Mouse (Mus musculus) layer of hippocampus, postnatal 36 days (tissue): ENCODE data around the gene Stxbp4. TPM values are rescaled to one million over a fixed set of nuclear protein-coding genes. Genes with fewer than 3 reads are reported as not detected.
A peak's percentile ranks its signal among the peaks of the same experiment; 100 is the strongest.

Source experiments
- DNase-seq, 2 experiments: peaks; one replicate each; pipeline ENCODE4 v3.0.0; 2022
- total RNA-seq, 2 experiments: library from RNA; stranded (reverse); gene quantifications; 2 replicates each; pipeline ENCODE4 v1.2.3; 2021

Gene Stxbp4
- total RNA-seq, 2 experiments from 2014 or later = 14.6 to 15.1 TPM

DNA sequence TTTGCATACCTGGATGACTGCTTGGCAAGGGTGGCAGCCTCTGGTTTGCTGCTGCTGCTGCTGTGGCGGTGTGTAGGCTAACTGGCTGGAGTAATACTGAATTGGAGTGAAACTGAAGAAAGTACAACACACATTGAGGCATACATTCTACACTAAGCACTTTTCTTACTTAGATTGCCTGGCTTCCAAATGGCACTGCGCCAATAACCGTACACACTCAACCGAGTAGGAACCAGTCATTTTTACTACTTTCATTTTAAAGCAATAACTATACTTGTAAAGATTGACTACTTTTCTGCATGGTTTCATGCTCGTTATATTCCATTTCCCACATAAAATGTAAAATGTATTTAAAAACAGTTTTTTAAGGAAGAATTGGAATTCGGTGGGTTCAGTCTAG lies 11.9 kb upstream of the Stxbp4 start:
- DNase-seq = no peak

DNA sequence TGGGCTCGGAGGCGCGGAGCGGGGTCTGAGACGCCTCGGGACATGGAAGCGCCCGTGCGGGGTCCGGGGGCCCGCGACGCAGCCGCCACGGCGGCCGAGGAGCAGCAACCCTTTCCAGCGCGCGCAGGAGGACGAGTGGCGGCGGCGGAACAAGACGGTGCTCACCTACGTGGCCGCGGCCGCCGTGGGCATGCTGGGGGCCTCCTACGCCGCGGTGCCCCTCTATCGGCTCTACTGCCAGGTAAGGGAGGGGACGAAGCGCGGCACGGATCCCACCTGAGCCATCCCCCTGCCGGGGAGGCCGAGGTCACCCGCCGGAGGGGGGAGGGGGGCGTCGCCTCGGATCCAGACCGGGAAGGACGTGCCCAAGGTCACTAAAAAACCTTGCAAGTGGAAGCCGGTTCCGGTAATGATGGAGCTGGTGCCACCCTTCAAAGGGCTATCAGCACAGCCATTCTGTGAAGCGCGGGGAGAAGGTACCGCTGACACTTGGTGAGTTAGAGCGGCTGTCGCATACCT lies 487 bp upstream of the Stxbp4 start:
- peak in 1 of 2 experiments; percentile 39 for DNase-seq

DNA sequence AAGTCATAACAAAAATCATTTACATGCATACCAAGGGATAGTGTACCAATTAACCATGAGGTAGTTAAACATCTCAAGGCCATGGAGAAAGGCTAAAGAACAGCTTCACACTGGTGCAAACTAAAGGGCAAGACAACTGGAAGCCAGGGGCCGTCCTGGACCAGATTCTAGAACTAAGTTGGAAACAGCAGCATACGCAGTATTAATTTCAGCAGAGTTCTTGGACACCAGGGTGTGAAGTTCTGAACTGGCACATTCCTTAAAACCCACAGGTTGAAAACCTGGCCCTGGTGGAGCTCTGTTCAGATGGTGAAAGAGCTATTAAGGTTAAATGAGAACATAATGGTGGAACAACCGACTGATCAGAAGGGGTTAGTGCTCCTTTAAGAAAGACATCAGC lies 3.2 kb downstream of the Stxbp4 start:
- DNase-seq = no peak

DNA sequence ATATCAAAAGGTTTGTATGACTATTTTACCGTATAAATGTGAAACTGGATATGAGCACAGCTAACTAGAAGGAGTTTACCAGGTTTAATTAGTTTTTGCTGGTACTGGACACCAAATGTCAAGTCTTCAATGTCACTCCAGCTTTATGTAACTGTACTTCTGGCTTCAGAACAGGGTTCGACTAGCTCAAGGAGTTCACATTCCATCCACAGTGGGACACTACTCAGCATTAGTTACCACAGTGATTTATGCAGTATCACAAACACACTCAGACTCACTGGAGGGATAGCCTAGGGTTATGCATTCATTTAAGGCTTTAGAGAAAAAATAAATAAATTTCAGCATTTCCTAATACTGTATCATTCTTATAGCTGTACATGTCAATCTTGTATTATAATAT lies 5.4 kb downstream of the Stxbp4 start:
- DNase-seq = no peak

DNA sequence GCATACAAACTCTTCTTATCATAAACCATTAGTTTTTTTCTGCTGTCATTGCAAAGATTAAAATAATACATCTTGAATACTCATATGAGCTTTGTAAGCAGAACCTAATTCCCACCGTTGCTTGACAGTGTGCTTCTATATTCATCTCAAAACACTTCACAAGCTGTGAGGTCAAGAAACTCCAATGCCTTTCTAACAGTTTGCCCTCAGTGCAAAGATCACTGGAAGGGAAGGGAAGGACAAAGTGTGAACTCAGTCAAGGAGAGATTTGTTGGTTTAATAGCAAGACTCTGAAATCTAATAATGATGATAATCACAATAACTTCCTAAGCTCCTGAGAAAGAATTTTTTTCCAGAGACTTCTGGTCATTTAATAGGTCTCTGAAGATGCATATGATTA lies 10.1 kb downstream of the Stxbp4 start:
- no peak for DNase-seq

DNA sequence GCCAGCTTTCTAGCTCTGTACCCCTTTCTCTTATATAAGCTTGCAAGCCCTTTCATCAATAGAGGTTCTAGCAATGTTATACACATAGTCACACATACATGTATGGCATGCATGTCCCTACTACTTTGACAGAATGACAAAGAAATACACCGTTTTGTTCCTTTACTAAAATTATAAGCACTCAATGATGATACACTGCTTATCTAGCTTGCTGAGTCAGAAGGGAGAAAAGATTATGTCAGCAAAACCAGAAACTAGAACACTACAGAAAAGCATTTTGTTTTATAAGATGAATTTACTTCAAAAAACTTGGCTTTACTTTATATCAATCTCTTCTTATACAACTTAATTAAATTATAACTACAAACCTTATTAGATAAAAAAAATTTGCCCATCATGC lies 12.7 kb downstream of the Stxbp4 start:
- DNase-seq = no peak

DNA sequence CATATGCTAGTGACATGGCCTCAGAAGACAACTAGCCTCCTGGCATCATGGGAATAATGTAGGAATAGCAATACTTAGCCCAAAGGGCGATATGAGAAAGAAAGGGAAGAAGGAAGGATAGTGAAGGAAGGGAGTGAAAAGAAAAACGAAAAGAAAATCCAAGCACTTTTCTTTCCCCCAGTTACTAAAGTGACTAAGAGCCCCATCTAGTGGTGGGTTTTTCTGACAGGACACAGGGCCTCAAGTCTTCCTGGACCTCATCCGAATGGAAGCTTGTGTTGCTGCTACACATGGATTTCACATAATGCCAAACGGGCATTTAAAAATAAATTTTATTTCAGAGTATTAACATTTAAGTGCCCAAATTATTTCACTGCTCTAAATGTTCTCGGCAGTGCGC lies 14.4 kb downstream of the Stxbp4 start:
- no peak for DNase-seq

DNA sequence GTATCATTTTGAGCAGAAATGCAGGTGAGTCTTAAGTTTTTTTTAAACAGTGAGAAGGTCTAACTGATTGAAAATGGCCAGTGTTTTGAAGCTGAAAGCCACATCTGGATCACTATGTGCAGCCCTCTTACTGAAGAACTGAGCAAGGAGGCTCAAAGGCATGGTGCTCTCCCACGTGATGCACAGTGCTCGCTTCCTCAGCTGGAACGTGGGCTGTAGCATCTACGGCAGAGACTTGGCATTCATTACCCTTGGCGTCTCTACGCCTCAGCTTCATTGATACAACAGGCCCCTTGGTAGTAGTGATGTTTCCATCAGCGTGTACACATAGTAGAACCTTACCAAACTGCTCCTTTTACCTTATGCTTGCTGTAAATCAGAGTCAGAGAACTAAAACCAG lies 15.4 kb downstream of the Stxbp4 start:
- no peak for DNase-seq

DNA sequence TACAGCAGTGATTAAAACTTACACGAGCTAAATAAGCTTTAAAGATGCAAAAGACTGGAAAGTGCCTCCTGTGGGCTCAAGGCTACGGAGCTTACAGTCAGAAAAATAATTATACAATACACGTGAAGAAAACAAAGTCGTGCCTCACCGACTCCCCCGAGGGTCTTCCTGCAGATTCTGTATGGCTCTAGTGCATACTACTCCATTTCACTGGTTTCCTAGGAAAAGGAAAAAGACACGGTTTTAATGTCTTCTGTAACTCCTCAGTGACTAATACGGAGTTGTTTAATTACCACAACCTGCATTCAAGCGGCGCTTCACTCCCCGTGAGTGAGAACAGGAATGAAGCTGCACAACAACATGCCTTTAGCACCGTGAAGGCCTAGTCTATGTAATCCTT lies 15.8 kb downstream of the Stxbp4 start:
- DNase-seq = no peak

DNA sequence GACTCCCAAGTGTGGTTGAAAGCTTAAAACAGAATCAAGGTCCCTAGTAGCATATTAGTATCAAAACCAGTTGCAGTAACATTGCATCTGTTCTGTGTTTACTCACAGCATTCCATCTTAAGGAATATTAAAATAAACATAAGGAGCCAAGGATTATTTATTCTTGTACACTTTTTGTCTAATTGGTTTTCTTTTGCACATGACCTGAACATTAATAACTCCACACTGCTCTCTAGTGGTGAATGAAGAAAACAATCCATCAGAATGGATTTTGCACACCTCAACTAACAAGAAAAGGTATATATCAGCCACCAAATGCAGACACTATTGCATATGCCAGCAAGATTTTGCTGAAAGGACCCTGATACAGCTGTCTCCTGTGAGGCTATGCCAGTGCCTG lies 21.5 kb downstream of the Stxbp4 start:
- no peak for DNase-seq

DNA sequence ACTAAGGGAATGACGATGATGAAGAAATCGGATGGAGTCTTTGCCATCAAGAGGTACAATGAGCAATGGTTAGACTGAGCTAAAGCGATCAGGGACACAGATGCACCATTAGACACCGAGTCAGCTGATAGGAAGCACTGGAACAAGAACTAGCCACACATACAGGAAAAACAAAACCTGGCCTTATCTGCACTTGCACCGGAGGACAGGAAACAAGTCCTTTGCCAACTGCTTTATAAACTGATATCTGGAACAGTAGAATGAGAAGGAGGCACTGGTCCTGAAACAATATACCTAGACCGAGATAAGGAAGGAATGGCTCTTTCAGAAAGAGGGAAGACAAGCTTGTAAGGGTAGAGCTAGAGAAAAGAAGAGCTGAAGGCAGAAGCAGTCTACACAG lies 23.1 kb downstream of the Stxbp4 start:
- no peak for DNase-seq

DNA sequence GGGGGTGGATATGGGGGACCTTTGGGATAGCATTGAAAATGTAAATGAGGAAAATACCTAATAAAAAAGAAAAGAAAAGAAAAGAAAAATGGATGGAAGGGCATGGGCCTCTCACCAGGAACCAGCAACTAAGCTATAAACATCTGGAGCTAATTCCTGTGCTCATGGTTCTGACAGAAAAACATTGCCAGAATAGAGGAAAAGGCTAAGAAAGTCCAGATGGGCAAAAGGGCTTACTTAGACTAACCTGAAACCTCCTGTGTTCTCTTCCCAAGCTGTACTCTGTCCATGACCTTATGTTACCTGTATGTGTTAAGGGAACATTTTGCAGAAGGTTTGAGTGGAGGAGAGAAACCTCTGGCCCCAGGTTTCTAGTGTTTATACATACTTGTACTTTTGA lies 25.8 kb downstream of the Stxbp4 start:
- DNase-seq = no peak

DNA sequence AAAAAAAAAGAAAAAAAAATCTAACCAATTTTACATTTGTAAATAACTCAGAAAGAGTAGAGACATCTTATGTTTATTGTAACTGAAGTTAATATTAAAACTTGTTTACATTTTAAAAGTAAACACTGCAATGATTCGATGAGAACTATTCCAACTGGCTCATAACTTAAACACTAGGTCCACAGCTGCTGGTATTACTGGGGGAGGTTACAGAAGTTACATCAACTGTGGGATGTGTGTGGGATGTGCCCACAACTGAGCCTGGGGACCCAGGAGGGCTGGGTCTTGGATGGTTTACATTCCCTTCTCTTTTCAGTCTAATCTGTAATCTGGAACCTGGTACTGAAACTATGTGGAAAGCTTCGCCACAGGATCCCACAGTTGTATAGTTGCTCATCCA lies 34.8 kb downstream of the Stxbp4 start:
- DNase-seq = no peak

DNA sequence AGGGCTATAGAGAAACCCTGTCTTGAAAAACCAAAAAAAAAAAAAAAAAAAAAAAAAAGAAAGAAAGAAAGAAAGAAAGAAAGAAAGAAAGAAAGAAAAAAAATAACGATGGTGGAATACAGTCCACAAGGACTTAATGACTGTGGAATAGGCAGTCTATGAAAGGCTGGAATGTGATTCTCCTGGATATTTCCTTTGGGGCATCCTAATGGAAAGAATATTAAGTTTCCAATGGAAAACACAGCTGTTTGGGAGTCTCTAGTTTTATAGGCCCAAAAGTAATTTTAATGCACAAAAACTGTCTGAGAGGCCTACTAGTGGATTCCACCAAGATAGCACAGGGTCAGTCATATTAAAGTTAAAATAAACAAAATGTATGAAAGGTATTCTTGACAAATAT lies 42.1 kb downstream of the Stxbp4 start:
- no peak for DNase-seq

DNA sequence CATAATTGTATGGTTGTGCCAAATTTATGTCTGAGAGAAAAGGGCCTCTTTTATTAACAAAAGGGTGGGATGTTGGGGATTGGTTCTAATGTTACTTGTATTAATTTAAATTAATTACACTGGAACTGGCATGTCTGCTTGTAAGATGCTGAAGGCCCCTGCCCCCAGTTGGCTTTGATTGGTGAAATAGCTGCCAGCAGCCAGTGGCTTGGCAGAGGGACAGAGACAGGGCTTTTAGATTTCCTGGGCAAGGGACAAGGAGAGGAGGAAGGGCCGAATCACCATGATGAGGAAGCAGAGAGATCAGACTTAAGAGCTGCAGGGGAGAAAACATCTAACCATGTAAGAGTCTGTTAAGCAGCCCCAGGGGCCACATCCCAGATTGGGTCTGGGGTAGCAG lies 46.9 kb downstream of the Stxbp4 start:
- peak in 1 of 2 experiments; percentile 37 for DNase-seq

DNA sequence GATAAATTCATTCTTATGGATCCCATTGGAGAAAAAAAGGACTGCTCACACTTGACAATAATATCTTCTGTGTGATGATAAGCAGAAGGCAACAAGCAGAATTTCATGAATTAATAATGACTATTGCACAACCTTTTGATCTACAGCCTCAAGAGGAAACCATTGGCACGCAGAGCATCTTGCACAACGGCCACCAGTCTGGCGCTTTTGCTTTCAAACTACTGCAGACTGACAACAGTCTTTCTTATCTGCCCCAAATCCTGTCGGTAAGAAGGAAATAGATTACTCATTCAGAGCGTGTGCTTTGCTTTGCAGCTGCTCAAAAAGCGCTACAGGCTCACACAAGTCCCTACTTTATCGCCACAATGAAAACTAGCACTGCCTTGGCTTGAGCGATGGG lies 51.7 kb downstream of the Stxbp4 start:
- no peak for DNase-seq

DNA sequence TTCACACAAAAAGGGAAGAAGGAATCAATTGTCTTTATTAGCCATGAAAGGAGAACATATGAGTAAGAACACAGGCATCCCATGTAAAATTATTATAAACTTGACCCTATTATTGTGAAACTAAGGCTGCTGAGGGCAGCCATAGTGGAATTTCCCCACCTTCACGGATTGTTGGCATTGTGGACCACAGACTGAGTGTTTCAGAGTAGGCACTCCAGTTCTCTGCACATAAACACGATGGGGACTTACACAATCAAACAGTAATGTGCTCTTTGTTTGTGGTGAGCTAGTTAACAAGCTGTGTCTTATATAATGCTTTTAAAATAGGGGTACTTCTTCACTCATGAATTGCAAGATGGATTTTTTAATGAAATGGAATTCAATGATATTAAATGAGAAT lies 52.1 kb downstream of the Stxbp4 start:
- DNase-seq = no peak

DNA sequence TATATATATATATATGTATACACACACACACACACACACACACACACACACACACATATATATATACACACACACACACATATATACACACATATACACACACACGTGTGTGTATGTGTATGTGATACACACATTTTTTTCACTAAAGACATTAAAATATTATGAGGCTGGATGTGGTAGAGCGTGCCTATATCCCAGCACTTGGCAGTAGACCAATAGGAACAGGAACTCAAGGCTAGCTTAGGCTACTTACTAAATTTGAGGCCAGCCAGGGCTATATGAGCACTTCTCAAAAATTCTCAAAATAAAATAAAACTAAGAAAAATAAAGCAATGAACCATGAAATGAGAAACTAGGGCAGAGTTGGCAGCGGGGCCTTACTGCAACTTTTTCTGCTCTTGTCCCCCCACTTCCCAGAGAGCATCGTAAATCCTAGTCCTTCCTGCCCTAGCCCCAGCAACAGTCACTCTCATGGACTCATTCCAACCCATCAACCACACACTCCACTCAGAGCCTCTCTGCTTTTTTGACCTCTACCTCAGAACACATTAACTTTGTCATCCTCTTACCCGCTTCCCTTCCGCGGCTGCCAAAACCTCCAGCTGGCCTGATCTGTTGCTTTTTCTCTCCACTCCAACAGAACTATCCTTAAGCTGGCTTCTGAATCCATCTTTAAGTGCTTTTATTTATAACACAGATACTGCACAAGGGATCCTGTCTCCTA lies 60.7 kb downstream of the Stxbp4 start:
- no peak for DNase-seq

DNA sequence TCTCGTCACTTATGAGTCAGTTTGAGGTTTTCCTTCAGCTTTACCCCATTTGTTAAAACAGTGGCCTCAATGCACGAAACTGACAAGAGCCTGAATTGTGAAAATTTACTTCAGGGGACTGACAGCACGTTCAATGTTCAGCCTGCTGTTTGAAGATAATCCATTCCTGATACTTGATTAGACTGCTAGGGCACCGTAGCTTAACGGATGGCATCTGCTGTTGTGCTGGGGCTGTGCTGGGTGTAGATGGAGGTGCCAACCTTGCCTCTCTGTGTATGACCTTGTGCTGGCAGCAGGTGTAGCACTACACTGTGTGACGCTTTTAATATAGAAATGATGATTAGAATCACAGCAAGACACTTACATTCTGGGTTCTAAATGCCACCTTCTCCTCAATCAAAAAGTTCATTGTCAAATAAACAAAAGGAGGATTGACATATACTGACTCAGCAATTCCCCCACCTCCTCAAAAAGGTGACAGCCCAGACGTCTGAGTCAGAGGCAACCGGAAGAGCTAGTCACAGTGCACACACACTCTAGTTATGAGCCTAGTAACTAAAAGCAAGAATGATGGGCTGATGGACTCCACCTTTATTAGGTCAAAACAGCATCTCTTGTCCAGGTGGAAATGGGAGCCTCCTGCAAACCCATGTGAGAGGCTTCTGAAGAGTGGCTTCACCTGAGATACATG lies 61.5 kb downstream of the Stxbp4 start:
- no peak for DNase-seq

DNA sequence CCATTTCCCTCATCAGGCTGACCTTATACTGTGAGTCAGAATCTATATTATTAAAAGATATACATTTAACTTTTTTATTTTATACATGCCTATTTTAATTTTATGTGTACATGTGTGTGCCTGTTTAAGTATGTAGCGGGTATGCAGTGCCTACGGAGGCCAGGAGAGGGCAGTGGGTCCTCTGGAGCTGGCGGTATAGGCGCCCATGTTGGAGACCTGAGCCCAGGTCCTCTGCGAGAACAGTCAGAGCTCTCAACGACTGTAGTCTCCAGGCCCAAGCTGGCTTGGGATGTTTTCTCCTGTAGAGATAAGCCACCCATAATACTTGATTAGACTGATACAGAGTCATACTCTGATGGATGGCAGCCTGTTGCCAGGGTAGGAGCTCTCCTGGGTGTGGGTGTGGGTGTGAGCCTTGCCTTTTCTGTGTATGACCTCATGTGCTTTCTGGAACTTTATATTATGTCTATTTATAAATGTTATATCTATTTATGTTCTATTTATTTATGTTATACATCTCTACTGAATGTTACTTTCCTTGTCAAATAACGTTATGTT lies 62.3 kb downstream of the Stxbp4 start:
- no peak for DNase-seq

DNA sequence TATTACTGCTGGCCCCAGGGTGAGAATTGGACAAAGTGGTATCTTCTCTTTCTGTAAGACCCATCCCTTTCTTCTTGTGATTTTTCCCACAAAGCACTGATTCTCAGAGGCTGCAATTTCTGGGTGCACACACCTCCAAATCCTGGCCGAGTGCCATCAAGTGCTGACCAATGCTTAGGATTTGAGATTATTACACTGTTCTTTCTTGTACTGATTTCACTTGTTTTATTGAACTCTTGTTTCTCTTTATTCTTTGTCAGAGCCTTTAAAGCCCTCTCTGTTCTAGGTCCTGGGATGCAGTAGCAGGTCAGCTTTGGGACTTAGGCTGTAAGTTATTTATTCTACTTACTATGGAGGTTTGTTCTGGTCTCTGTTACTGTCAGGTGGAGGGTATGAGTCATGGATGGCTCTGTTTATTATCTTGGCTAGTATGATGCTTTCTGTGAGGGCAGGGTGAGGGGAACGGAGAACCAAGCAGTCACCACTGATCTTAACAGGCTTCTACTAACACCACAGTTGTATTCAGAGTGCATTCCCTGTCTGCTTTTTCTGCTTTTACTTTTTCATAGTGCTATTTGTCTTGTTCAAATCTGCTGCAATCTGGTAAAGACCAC lies 67.1 kb downstream of the Stxbp4 start:
- DNase-seq = no peak

DNA sequence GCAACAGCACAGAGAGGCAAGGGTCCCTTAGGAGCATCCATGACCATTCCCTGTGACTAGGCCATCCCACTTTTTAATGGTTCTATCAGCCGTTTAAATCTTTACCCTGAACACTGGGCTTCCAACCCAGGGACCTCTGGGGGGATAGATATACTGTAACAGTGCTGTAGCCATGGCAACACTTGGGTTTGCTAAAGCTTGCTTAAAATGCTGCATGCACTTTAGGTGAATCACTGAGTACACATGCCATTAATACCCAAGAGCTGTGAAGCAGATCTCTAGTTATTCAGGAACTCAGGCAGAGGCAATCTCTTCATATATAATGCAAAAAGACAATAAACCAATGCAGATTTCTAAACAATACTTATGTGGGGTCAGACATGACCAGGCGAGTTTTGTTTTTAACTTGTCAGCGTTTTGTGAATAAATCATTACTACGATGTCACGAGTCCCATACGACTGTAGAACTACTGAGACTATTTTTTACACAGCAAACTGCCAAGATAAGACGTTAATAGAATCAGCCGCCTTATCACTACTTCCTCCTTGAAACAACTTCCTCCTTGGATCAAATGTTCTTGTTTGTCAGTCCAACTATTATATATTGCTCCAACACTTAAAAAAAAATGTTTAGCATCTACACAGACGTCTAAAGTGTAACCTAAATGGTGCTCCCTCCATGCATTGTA lies 79.4 kb downstream of the Stxbp4 start:
- no peak for DNase-seq

DNA sequence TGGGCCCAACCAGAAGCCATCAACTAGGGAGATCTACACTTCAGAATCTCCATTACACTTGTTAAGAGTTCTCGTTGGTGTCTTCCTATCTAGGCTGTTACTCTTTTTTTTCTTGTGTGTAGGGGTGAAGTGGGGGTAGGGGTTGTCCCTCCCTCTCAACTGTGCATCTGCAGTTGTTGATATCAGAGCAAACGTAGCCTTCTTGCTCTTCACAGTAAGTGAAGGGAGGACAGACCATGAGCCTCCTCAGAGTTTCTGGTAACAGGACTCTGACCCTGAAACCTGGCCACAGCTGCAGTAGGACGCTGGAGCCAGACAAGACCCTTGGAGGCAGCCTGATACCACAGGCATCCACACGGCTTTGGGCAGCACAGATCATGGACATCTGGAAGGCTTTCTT lies 81.4 kb downstream of the Stxbp4 start:
- no peak for DNase-seq
